Mouse (Mus musculus): ENCODE measurements around the gene Morn1. TPM values are rescaled to one million over a fixed set of nuclear protein-coding genes. Genes with fewer than 3 reads are reported as not detected.
A peak's percentile ranks its signal among the peaks of the same experiment; 100 is the strongest.

The Morn1 gene
- polyA plus RNA-seq, 1 experiment from 2014 or later, result 7.1 TPM

GRCm38 (mm10) chr4:155157871-155158542 lies 71.6 kb downstream of the Morn1 start:
- 85% methylated on average over 27 of the region's 27 CpGs for WGBS
- peak overlapping the region; percentile 8; the same call in 1 of the 2 replicates for H3K9ac ChIP-seq
- H3K36me3 ChIP-seq, result peaks cover 55% of the 10 kb centered on the region
- H3K4me3 ChIP-seq, result no peak overlapping the region
- H3K4me1 ChIP-seq (replicated peaks), result peaks cover 56% of the 10 kb centered on the region
- no peaks in the 10 kb centered on the region for H3K9me3 ChIP-seq
- 0 out of 2 replicates have a peak overlapping the region, but pooled peaks have one; percentile 4 for H3K27ac ChIP-seq
- no peak for ATAC-seq (ENCODE audit: low FRiP score)
- H3K4me2 ChIP-seq, result no peak overlapping the region
- no peaks in the 10 kb centered on the region for H3K27me3 ChIP-seq

- Histone ChIP-seq H3K4me1 (replicated peaks) (peaks cover 61% of the 10 kb centered on the region), H3K36me3 (peaks cover 55% of the 10 kb centered on the region), H3K9ac (no peak overlapping the region), H3K9me3 (no peaks in the 10 kb centered on the region), H3K4me2 (no peak overlapping the region), H3K27ac (no peak overlapping the region), H3K27me3 (no peaks in the 10 kb centered on the region), H3K4me3 (no peak overlapping the region)
- no peak for ATAC-seq (ENCODE audit: low FRiP score)
- WGBS, result 78% methylated on average over 8 of the region's 8 CpGs
Observed at GRCm38 (mm10) chr4:155158543-155158917, 72.2 kb downstream of the Morn1 start.

GRCm38 (mm10) chr4:155162433-155163319 lies 76.3 kb downstream of the Morn1 start:
- peaks cover 73% of the 10 kb centered on the region for H3K4me1 ChIP-seq (replicated peaks)
- no peak overlapping the region for H3K9ac ChIP-seq

GRCm38 (mm10) chr4:155163320-155163651 lies 76.9 kb downstream of the Morn1 start:
- 57% methylated on average over 4 of the region's 4 CpGs for WGBS
- no peaks in the 10 kb centered on the region for H3K27me3 ChIP-seq
- no peak overlapping the region for H3K4me2 ChIP-seq
- H3K4me3 ChIP-seq, result no peak overlapping the region
- peaks cover 69% of the 10 kb centered on the region for H3K4me1 ChIP-seq (replicated peaks)
- H3K27ac ChIP-seq, result peak overlapping the region; percentile 46
- H3K9ac ChIP-seq, result peak overlapping the region; percentile 43; the same call in 1 of the 2 replicates
- H3K9me3 ChIP-seq, result no peaks in the 10 kb centered on the region
- peaks cover 15% of the 10 kb centered on the region for H3K36me3 ChIP-seq
- ATAC-seq (ENCODE audit: low FRiP score), result no peak

More at GRCm38 (mm10) chr4:155162433-155163319, 76.3 kb downstream of the Morn1 start:
- Histone ChIP-seq H3K4me2 (no peak overlapping the region), H3K27ac (peak overlapping the region; percentile 46), H3K27me3 (no peaks in the 10 kb centered on the region), H3K36me3 (peaks cover 21% of the 10 kb centered on the region), H3K4me3 (no peak overlapping the region), H3K9me3 (no peaks in the 10 kb centered on the region)
- 78% methylated on average over 7 of the region's 7 CpGs for WGBS
- no peak for ATAC-seq (ENCODE audit: low FRiP score)

DNA sequence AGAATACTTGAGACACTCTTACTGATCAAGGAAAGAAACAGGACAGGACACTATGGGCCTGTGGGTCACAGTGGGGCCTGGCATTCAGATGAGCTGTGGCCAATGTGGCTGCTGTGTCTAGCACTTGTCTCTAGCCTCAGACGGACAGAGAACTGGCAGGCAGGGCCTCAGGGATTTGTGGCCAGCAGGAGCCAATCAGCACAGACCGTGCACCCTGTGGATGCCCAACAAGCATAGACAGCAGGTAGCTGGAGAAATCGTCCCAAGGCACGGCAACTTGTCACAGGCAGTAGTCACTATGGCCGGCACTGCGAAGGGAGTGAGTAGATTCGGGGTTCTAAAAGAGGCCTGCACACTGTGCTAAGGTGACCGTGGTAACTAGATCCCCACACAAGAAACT lies 77.3 kb downstream of the Morn1 start:
- 37% methylated on average over 8 of the region's 8 CpGs for WGBS
- peak overlapping the region; percentile 43; the same call in 1 of the 2 replicates for H3K9ac ChIP-seq
- ATAC-seq (ENCODE audit: low FRiP score), result no peak
- H3K4me1 ChIP-seq (replicated peaks), result peaks cover 65% of the 10 kb centered on the region
- H3K36me3 ChIP-seq, result peaks cover 11% of the 10 kb centered on the region
- peak overlapping the region; percentile 24 for H3K27ac ChIP-seq
- H3K9me3 ChIP-seq, result no peaks in the 10 kb centered on the region
- H3K4me3 ChIP-seq, result no peak overlapping the region
- H3K4me2 ChIP-seq, result no peak overlapping the region
- H3K27me3 ChIP-seq, result no peaks in the 10 kb centered on the region

DNA sequence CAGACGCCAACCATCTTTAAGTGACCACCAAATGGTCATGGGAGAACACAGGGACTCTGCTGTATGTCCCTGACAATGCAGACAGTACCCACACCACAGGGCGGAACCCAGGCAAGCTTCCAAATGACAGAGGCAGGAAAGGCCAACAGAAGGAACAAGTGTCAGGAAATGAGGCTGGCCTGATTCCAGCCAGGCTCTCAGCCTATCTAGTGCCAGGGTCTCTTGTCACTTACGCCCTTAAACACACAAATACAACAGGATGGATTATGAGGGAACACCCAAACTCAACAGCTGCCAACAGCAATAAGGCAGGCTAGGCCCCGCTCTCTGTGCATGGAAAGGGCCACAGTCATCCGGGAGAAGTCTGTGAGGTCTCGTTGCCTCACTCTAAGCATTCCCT lies 78.2 kb downstream of the Morn1 start:
- ATAC-seq (ENCODE audit: low FRiP score), result no peak
- Histone ChIP-seq H3K9me3 (no peaks in the 10 kb centered on the region), H3K27ac (peak overlapping the region; percentile 30), H3K36me3 (peaks cover 2% of the 10 kb centered on the region), H3K9ac (no peak overlapping the region), H3K27me3 (no peaks in the 10 kb centered on the region), H3K4me2 (no peak overlapping the region), H3K4me1 (replicated peaks) (peaks cover 57% of the 10 kb centered on the region), H3K4me3 (no peak overlapping the region)
- 74% methylated on average over 6 of the region's 6 CpGs for WGBS

- Histone ChIP-seq H3K9ac (no peak overlapping the region), H3K27me3 (no peaks in the 10 kb centered on the region), H3K4me1 (replicated peaks) (peaks cover 58% of the 10 kb centered on the region), H3K36me3 (no peaks in the 10 kb centered on the region), H3K9me3 (no peaks in the 10 kb centered on the region), H3K27ac (no peak overlapping the region), H3K4me2 (no peak overlapping the region), H3K4me3 (no peak overlapping the region)
- ATAC-seq (ENCODE audit: low FRiP score), result no peak
Observed at GRCm38 (mm10) chr4:155165861-155166260, 79.5 kb downstream of the Morn1 start.

GRCm38 (mm10) chr4:155168835-155169252 lies 82.5 kb downstream of the Morn1 start:
- no peak overlapping the region for H3K9ac ChIP-seq
- no peak overlapping the region for H3K27ac ChIP-seq
- H3K36me3 ChIP-seq, result no peaks in the 10 kb centered on the region
- peaks cover 58% of the 10 kb centered on the region for H3K4me1 ChIP-seq (replicated peaks)
- H3K27me3 ChIP-seq, result no peaks in the 10 kb centered on the region
- WGBS, result 92% methylated on average over 8 of the region's 8 CpGs
- no peaks in the 10 kb centered on the region for H3K9me3 ChIP-seq
- no peak overlapping the region for H3K4me2 ChIP-seq
- ATAC-seq (ENCODE audit: low FRiP score), result no peak
- H3K4me3 ChIP-seq, result no peak overlapping the region

- no peak for ATAC-seq (ENCODE audit: low FRiP score)
- Histone ChIP-seq H3K4me2 (no peak overlapping the region), H3K4me3 (no peak overlapping the region), H3K27ac (no peak overlapping the region; the same call in 1 of the 2 replicates), H3K9me3 (no peaks in the 10 kb centered on the region), H3K36me3 (no peaks in the 10 kb centered on the region), H3K9ac (no peak overlapping the region), H3K27me3 (no peaks in the 10 kb centered on the region), H3K4me1 (replicated peaks) (peaks cover 61% of the 10 kb centered on the region)
- 82% methylated on average over 8 of the region's 8 CpGs for WGBS
Observed at GRCm38 (mm10) chr4:155170614-155171212, 84.3 kb downstream of the Morn1 start.

GRCm38 (mm10) chr4:155171961-155172533 lies 85.7 kb downstream of the Morn1 start:
- WGBS, result 53% methylated on average over 5 of the region's 5 CpGs
- H3K4me1 ChIP-seq (replicated peaks), result peaks cover 68% of the 10 kb centered on the region
- H3K4me2 ChIP-seq, result no peak overlapping the region
- H3K36me3 ChIP-seq, result no peaks in the 10 kb centered on the region
- H3K9ac ChIP-seq, result no peak overlapping the region; the same call in 1 of the 2 replicates
- no peaks in the 10 kb centered on the region for H3K9me3 ChIP-seq
- H3K27ac ChIP-seq, result peak overlapping the region; percentile 91
- H3K27me3 ChIP-seq, result no peaks in the 10 kb centered on the region
- ATAC-seq (ENCODE audit: low FRiP score), result no peak
- no peak overlapping the region for H3K4me3 ChIP-seq

DNA sequence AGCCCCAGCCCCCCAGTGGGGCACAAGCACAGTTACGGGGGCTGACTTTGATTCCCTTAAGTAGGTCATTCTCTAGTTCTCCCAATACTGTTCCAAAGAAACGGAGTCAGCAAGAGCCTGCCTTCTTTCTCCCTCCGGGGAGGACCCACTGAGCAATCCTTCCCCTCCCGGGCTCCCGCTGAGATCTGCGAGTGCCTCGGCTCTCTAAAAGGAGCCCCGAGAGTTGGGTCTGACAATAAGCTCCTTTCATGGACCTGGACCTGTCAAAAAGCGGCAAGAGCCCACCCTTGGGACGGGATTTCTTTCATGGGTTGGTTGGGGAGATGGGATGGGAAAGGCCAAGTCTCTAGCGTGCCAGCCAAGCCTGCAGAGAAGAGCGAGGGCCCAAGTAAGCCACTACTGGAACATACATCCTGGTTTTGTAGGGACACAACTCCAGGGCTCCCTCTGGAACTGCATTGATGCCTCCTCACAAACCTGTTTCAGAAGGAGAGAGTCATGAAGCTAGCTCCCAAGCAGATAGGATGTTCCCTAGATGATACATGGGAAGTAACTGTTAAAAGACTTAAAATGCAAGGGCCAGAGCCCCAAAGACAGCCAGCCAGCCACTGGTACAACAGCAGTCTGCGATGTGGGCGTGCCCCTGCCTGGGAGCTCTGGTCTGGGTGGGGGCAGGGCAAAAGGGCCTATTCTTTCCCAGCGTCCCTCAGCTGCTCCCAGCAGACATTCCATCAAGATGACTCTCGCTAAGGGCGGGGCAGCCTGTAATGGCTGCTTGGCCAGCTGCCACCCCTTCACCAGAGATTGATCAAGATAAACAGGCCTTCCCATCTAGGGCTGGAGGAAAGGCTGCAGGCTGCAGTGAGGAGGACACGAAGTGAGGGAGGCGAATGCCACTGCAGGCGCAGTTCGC lies 86.8 kb downstream of the Morn1 start:
- H3K4me2 ChIP-seq, result peak overlapping the region; percentile 35
- H3K9ac ChIP-seq, result peak overlapping the region; percentile 56
- H3K27ac ChIP-seq, result peak overlapping the region; percentile 91
- H3K4me1 ChIP-seq (replicated peaks), result peaks cover 79% of the 10 kb centered on the region
- no peaks in the 10 kb centered on the region for H3K27me3 ChIP-seq
- H3K36me3 ChIP-seq, result no peaks in the 10 kb centered on the region
- no peaks in the 10 kb centered on the region for H3K9me3 ChIP-seq
- no peak overlapping the region for H3K4me3 ChIP-seq
- ATAC-seq (ENCODE audit: low FRiP score), result peak; percentile 86
- WGBS, result 4% methylated on average over 21 of the region's 21 CpGs
